Mouse (Mus musculus) heart, postnatal 14 days (tissue): Measurements from ENCODE around the gene Myo3b. TPM values are rescaled to one million over a fixed set of nuclear protein-coding genes. Genes with fewer than 3 reads are reported as not detected.
A peak's percentile ranks its signal among the peaks of the same experiment; 100 is the strongest.

ENCODE experiments used
- DNase-seq, 2 experiments: peaks; one replicate each; pipeline ENCODE4 v3.0.0; 2021 to 2022
- intact Hi-C: fragments of 180-260 bp; cut with DNase I; formaldehyde crosslinking; loops from one replicate; pipeline ENCODE4 v1.15.1; 2025
- total RNA-seq, 2 experiments: library from RNA; stranded (reverse); gene quantifications; 2 replicates each; pipeline ENCODE4 v1.2.3; 2021

The Myo3b gene
- total RNA-seq, 2 experiments from 2014 or later = 0.05 TPM; not detected in 1

GRCm38 (mm10) chr2:70126783-70127182 is 87.9 kb downstream of the Myo3b start:
- intact Hi-C loops = loop anchor here (1.0 to 2.0 kb wide), 2 partner anchors 98 to 432 kb away; no protein-coding TSS in a partner anchor
- peak; percentile 69 to 82 for DNase-seq

- intact Hi-C loops = loop anchor here (2.0 kb wide), 1 partner anchor 97 kb away; no protein-coding TSS in a partner anchor
- no peak for DNase-seq
Observed at GRCm38 (mm10) chr2:70127351-70128148, 88.6 kb downstream of the Myo3b start.

- intact Hi-C loops = no loop called here
- DNase-seq = no peak
Observed at GRCm38 (mm10) chr2:70128590-70128989, 89.7 kb downstream of the Myo3b start.

GRCm38 (mm10) chr2:70129566-70129965 is 90.6 kb downstream of the Myo3b start:
- no peak for DNase-seq
- intact Hi-C loops = no loop called here

GRCm38 (mm10) chr2:70133281-70133680 is 94.4 kb downstream of the Myo3b start:
- no peak for DNase-seq
- intact Hi-C loops = no loop called here

GRCm38 (mm10) chr2:70137226-70137998 is 98.5 kb downstream of the Myo3b start:
- intact Hi-C loops = no loop called here
- no peak for DNase-seq

- intact Hi-C loops = no loop called here
- DNase-seq = no peak
Observed at GRCm38 (mm10) chr2:70143543-70144188, 104.7 kb downstream of the Myo3b start.

GRCm38 (mm10) chr2:70146993-70147581 is 108.2 kb downstream of the Myo3b start:
- intact Hi-C loops = no loop called here
- no peak for DNase-seq

- no peak for DNase-seq
- intact Hi-C loops = no loop called here
Observed at GRCm38 (mm10) chr2:70148821-70149510, 110.0 kb downstream of the Myo3b start.

- intact Hi-C loops = no loop called here
Observed at GRCm38 (mm10) chr2:70150399-70151035, 111.6 kb downstream of the Myo3b start.

GRCm38 (mm10) chr2:70151930-70152329 is 113.0 kb downstream of the Myo3b start:
- DNase-seq = no peak
- intact Hi-C loops = no loop called here

More at GRCm38 (mm10) chr2:70150399-70151035, 111.6 kb downstream of the Myo3b start:
- no peak for DNase-seq

GRCm38 (mm10) chr2:70155226-70155836 is 116.4 kb downstream of the Myo3b start:
- no peak for DNase-seq
- intact Hi-C loops = no loop called here

GRCm38 (mm10) chr2:70159543-70159942 is 120.6 kb downstream of the Myo3b start:
- no peak for DNase-seq
- intact Hi-C loops = no loop called here

GRCm38 (mm10) chr2:70166231-70166630 is 127.3 kb downstream of the Myo3b start:
- intact Hi-C loops = no loop called here
- no peak for DNase-seq

GRCm38 (mm10) chr2:70167944-70168935 is 129.3 kb downstream of the Myo3b start:
- no peak for DNase-seq
- intact Hi-C loops = no loop called here

- intact Hi-C loops = no loop called here
- no peak for DNase-seq
Observed at GRCm38 (mm10) chr2:70170469-70170868, 131.5 kb downstream of the Myo3b start.

GRCm38 (mm10) chr2:70176823-70177708 is 138.1 kb downstream of the Myo3b start:
- DNase-seq = no peak
- intact Hi-C loops = no loop called here
